Mouse (Mus musculus): ENCODE measurements at regions not wholly inside any gene's neighbourhood (a gene's known extent, or its start where the extent isn't known, plus 50 kb on each side); places are given as distances from the start of the nearest gene placed in this dataset.

GRCm38 (mm10) chr13:71065568-71065967 is 224.0 kb upstream of the Adamts16 start:
- no peaks in the 10 kb centered on the region for H3K36me3 ChIP-seq (ENCODE audit: poor library complexity, severe bottlenecking)
- 88% methylated on average over 1 of the region's 1 CpGs for WGBS
- H3K27me3 ChIP-seq = peaks cover 9% of the 10 kb centered on the region; the same call in 1 of the 2 replicates
- H3K27ac ChIP-seq = no peak overlapping the region
- no peaks in the 10 kb centered on the region for H3K9me3 ChIP-seq (replicated peaks)
- H3K4me3 ChIP-seq = no peak overlapping the region
- peaks cover 21% of the 10 kb centered on the region for H3K4me1 ChIP-seq
- H3K4me2 ChIP-seq = no peak overlapping the region
- no peak for ATAC-seq
- no peak overlapping the region for H3K9ac ChIP-seq

GRCm38 (mm10) chr13:71064590-71065307 is 223.1 kb upstream of the Adamts16 start:
- 62% methylated on average over 8 of the region's 8 CpGs for WGBS
- Histone ChIP-seq H3K4me3 (no peak overlapping the region), H3K9ac (no peak overlapping the region), H3K4me1 (peaks cover 21% of the 10 kb centered on the region), H3K9me3 (replicated peaks) (no peaks in the 10 kb centered on the region), H3K27ac (no peak overlapping the region), H3K36me3 (ENCODE audit: poor library complexity, severe bottlenecking) (no peaks in the 10 kb centered on the region), H3K4me2 (no peak overlapping the region), H3K27me3 (peaks cover 9% of the 10 kb centered on the region; the same call in 1 of the 2 replicates)
- no peak for ATAC-seq

GRCm38 (mm10) chr13:71053361-71054264 is 212.0 kb upstream of the Adamts16 start:
- no peak overlapping the region for H3K27ac ChIP-seq

GRCm38 (mm10) chr13:71050646-71051045 is 209.0 kb upstream of the Adamts16 start:
- no peaks in the 10 kb centered on the region for H3K9me3 ChIP-seq (replicated peaks)
- H3K9ac ChIP-seq = no peak overlapping the region
- H3K27ac ChIP-seq = no peak overlapping the region
- H3K4me1 ChIP-seq = peaks cover 10% of the 10 kb centered on the region; the same call in 1 of the 2 replicates
- peaks cover 11% of the 10 kb centered on the region for H3K27me3 ChIP-seq
- WGBS = 37% methylated on average over 13 of the region's 13 CpGs
- no peak for ATAC-seq
- H3K36me3 ChIP-seq (ENCODE audit: poor library complexity, severe bottlenecking) = no peaks in the 10 kb centered on the region
- H3K4me3 ChIP-seq = no peak overlapping the region
- 0 out of 2 replicates have a peak overlapping the region, but pooled peaks have one; percentile 7 for H3K4me2 ChIP-seq

More at GRCm38 (mm10) chr13:71053361-71054264, 212.0 kb upstream of the Adamts16 start:
- Histone ChIP-seq H3K4me3 (no peak overlapping the region), H3K27me3 (peaks cover 16% of the 10 kb centered on the region), H3K9ac (no peak overlapping the region), H3K4me1 (peaks cover 10% of the 10 kb centered on the region; the same call in 1 of the 2 replicates), H3K9me3 (replicated peaks) (no peaks in the 10 kb centered on the region), H3K4me2 (peak overlapping the region; percentile 24), H3K36me3 (ENCODE audit: poor library complexity, severe bottlenecking) (no peaks in the 10 kb centered on the region)
- ATAC-seq = peak; percentile 24; the same call in 1 of the 2 replicates
- WGBS = 50% methylated on average over 21 of the region's 21 CpGs

- no peak overlapping the region for H3K27ac ChIP-seq
- H3K27me3 ChIP-seq = no peaks in the 10 kb centered on the region
- H3K36me3 ChIP-seq (ENCODE audit: poor library complexity, severe bottlenecking) = no peaks in the 10 kb centered on the region
- H3K4me1 ChIP-seq = no peaks in the 10 kb centered on the region
- no peak for ATAC-seq
- H3K4me3 ChIP-seq = no peak overlapping the region
- no peak overlapping the region for H3K9ac ChIP-seq
- H3K4me2 ChIP-seq = no peak overlapping the region
- WGBS = 85% methylated on average over 8 of the region's 8 CpGs
- no peaks in the 10 kb centered on the region for H3K9me3 ChIP-seq (replicated peaks)
Measured at GRCm38 (mm10) chr13:71036000-71036399, 194.4 kb upstream of the Adamts16 start.

GRCm38 (mm10) chr13:71034926-71035687 is 193.5 kb upstream of the Adamts16 start:
- no peaks in the 10 kb centered on the region for H3K9me3 ChIP-seq (replicated peaks)
- H3K4me2 ChIP-seq = no peak overlapping the region
- no peak overlapping the region for H3K27ac ChIP-seq
- WGBS = 72% methylated on average over 13 of the region's 13 CpGs
- no peaks in the 10 kb centered on the region for H3K4me1 ChIP-seq
- H3K4me3 ChIP-seq = no peak overlapping the region
- no peaks in the 10 kb centered on the region for H3K27me3 ChIP-seq
- no peak overlapping the region for H3K9ac ChIP-seq
- no peaks in the 10 kb centered on the region for H3K36me3 ChIP-seq (ENCODE audit: poor library complexity, severe bottlenecking)
- no peak for ATAC-seq

GRCm38 (mm10) chr13:71008216-71008615 is 166.6 kb upstream of the Adamts16 start:
- no peak overlapping the region for H3K9ac ChIP-seq
- peaks cover 27% of the 10 kb centered on the region for H3K27me3 ChIP-seq
- no peaks in the 10 kb centered on the region for H3K4me1 ChIP-seq
- H3K9me3 ChIP-seq (replicated peaks) = no peaks in the 10 kb centered on the region
- H3K36me3 ChIP-seq (ENCODE audit: poor library complexity, severe bottlenecking) = no peaks in the 10 kb centered on the region
- H3K27ac ChIP-seq = no peak overlapping the region
- WGBS = 16% methylated on average over 3 of the region's 3 CpGs
- H3K4me3 ChIP-seq = no peak overlapping the region
- 0 out of 2 replicates have a peak, but pooled peaks have one; percentile 30 for ATAC-seq
- no peak overlapping the region for H3K4me2 ChIP-seq

- no peak overlapping the region for H3K4me3 ChIP-seq
- 5% methylated on average over 1 of the region's 1 CpGs for WGBS
- peak; percentile 66; the same call in 1 of the 2 replicates for ATAC-seq
- H3K9me3 ChIP-seq (replicated peaks) = no peaks in the 10 kb centered on the region
- H3K9ac ChIP-seq = no peak overlapping the region
- H3K4me2 ChIP-seq = no peak overlapping the region
- H3K4me1 ChIP-seq = no peaks in the 10 kb centered on the region
- no peak overlapping the region for H3K27ac ChIP-seq
- H3K36me3 ChIP-seq (ENCODE audit: poor library complexity, severe bottlenecking) = no peaks in the 10 kb centered on the region
- peaks cover 27% of the 10 kb centered on the region for H3K27me3 ChIP-seq
Measured at GRCm38 (mm10) chr13:71006117-71006516, 164.5 kb upstream of the Adamts16 start.

- WGBS = 53% methylated on average over 3 of the region's 3 CpGs
- no peak for ATAC-seq
- no peaks in the 10 kb centered on the region for H3K9me3 ChIP-seq (replicated peaks)
Measured at GRCm38 (mm10) chr13:71003517-71003916, 161.9 kb upstream of the Adamts16 start.

GRCm38 (mm10) chr13:71001278-71001677 is 159.7 kb upstream of the Adamts16 start:
- H3K4me1 ChIP-seq = no peaks in the 10 kb centered on the region
- no peak overlapping the region for H3K4me2 ChIP-seq
- WGBS = 9% methylated on average over 2 of the region's 2 CpGs
- H3K4me3 ChIP-seq = no peak overlapping the region
- H3K27me3 ChIP-seq = peaks cover 12% of the 10 kb centered on the region; the same call in 1 of the 2 replicates
- H3K9ac ChIP-seq = no peak overlapping the region
- peak; percentile 77 for ATAC-seq
- no peaks in the 10 kb centered on the region for H3K9me3 ChIP-seq (replicated peaks)
- H3K36me3 ChIP-seq (ENCODE audit: poor library complexity, severe bottlenecking) = no peaks in the 10 kb centered on the region
- no peak overlapping the region for H3K27ac ChIP-seq

More at GRCm38 (mm10) chr13:71003517-71003916, 161.9 kb upstream of the Adamts16 start:
- Histone ChIP-seq H3K27me3 (peaks cover 25% of the 10 kb centered on the region), H3K9ac (no peak overlapping the region), H3K4me2 (no peak overlapping the region), H3K36me3 (ENCODE audit: poor library complexity, severe bottlenecking) (no peaks in the 10 kb centered on the region), H3K4me1 (no peaks in the 10 kb centered on the region), H3K27ac (no peak overlapping the region), H3K4me3 (no peak overlapping the region)

GRCm38 (mm10) chr13:71000422-71001008 is 158.9 kb upstream of the Adamts16 start:
- Histone ChIP-seq H3K4me3 (no peak overlapping the region), H3K9ac (no peak overlapping the region; the same call in 1 of the 2 replicates), H3K27me3 (peaks cover 8% of the 10 kb centered on the region; the same call in 1 of the 2 replicates), H3K9me3 (replicated peaks) (no peaks in the 10 kb centered on the region), H3K27ac (no peak overlapping the region), H3K4me2 (no peak overlapping the region), H3K4me1 (no peaks in the 10 kb centered on the region), H3K36me3 (ENCODE audit: poor library complexity, severe bottlenecking) (no peaks in the 10 kb centered on the region)
- no peak for ATAC-seq
- WGBS = 87% methylated on average over 5 of the region's 5 CpGs
